Mouse (Mus musculus) T-cell, adult 2 months (primary cell): ENCODE results near the gene Adam19.

ENCODE experiments used
- DNase-seq: peaks from one replicate; pipeline ENCODE4 v3.0.0; 2022; ENCODE audit warnings: low spot score

The Adam19 gene

DNA sequence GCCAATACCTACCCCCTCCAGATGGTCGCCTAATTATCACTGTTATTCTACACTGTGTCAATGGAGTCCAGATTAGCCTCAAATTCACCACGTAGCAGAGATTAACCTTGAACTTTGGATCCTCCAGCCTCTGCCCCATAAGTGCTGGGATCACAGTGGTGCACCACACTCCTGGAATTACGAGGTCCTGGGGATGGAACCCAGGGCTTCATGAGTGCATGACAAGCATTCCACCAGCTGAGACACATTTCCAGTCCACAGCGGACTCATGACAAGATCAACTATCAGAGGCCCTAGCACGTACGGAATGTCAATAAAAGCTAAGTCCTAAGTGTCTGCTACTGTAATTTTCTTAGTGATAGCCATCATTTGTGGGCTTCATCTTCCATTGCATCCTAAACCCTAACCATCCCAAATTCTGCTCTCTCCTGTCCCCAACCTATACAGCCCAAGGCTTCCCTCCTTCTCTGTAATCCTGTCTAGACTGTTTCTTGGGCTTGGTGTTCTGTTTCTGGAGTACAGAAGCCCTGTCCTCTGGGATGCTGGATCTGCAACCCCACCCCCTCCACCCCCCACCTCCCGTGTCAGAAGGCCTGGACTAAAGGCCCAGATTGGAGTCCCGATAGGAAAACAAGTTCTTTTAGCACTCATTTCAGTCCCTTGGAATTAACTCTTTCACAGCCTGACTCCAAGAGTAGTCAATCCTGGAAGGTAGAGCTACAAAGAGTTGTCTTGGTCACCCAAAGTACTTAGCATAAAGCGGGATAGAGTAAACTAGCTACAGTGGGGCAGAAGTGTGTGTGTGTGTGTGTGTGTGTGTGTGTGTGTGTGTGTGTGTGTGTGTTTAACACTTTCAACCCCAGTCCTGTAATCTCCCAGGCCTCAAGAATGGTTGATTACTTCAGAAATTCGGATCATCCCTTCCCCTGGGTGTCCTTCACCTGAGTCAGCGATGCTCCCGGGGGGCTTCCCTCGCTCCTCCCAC lies 589 bp upstream of the Adam19 start:
- no peak for DNase-seq

DNA sequence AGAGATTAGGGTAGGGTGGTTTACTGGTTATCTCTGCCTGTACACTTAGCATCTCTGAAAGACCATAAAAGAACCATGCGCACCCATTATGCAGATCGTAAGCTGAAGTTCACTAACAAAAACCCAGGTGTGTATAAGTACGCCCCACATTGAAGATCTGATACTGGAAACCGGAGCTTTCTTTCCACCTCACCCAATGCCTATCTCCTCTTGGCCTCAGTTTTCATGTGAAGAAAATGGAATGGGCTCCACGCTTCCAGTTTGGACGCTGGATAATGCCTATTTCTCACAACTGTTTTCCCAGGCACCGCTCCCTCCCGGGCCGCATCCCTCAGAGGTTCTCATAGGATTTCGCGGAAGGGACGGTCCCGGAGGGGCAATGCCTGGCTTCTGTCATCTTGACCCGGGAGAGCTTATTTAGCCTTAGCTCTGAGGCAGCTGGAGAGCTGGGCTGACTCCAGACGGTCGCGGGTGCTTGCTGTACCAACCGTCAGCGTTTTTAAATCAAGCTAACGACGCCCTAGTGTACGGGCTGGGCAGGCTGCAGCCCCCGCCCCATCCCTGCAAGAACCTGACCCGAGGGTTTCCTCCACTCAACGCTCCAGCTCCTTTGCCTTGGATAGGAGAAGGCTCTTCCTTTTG lies 1.1 kb downstream of the Adam19 start:
- no peak for DNase-seq

- DNase-seq = no peak
These were observed 2.2 kb downstream of the Adam19 start for GRCm38 (mm10) chr11:46058011-46058410.

- DNase-seq = no peak
These were observed 3.1 kb downstream of the Adam19 start for GRCm38 (mm10) chr11:46058916-46059315.

DNA sequence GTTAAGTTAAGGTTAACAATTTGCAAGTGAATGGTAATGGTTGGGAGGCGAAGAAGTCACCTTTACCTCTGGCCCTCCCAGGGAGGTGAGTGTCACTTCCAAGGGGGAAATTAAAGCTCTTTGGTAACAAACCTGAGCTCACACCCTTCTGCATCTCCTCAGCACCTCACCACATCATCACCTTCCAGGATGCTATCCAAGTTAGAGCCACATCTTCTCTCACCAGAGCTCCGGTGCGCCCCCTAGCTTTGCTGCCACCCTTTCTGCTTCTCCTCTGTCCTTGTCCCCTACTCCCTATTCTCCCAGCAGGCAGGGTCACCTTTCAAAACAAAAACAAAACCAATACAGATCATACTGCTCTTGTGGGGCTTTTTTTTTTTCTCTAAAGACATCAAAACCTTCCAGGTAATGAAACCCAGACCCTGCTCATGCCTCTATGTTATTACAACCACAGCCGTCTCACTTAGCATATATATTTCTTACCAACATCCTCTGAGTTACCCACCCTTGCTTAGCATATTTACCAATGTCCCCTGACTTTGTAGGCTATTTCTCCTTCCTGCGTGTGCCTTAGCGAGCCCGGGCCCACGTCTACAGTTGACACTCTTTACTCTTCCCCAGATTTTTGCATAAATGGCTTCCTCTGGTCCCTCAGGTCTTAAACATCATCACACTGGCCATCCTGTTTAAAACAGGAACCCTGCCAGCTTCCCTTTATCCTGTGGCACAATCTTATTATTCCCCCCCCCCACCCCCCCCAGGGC lies 4.3 kb downstream of the Adam19 start:
- no peak for DNase-seq

GRCm38 (mm10) chr11:46060651-46061020 lies 4.8 kb downstream of the Adam19 start:
- no peak for DNase-seq

GRCm38 (mm10) chr11:46061776-46062445 lies 6.1 kb downstream of the Adam19 start:
- no peak for DNase-seq

GRCm38 (mm10) chr11:46062569-46062968 lies 6.8 kb downstream of the Adam19 start:
- DNase-seq = no peak

- no peak for DNase-seq
These were observed 7.4 kb downstream of the Adam19 start for GRCm38 (mm10) chr11:46062993-46063731.

GRCm38 (mm10) chr11:46064767-46065166 lies 9.0 kb downstream of the Adam19 start:
- no peak for DNase-seq

DNA sequence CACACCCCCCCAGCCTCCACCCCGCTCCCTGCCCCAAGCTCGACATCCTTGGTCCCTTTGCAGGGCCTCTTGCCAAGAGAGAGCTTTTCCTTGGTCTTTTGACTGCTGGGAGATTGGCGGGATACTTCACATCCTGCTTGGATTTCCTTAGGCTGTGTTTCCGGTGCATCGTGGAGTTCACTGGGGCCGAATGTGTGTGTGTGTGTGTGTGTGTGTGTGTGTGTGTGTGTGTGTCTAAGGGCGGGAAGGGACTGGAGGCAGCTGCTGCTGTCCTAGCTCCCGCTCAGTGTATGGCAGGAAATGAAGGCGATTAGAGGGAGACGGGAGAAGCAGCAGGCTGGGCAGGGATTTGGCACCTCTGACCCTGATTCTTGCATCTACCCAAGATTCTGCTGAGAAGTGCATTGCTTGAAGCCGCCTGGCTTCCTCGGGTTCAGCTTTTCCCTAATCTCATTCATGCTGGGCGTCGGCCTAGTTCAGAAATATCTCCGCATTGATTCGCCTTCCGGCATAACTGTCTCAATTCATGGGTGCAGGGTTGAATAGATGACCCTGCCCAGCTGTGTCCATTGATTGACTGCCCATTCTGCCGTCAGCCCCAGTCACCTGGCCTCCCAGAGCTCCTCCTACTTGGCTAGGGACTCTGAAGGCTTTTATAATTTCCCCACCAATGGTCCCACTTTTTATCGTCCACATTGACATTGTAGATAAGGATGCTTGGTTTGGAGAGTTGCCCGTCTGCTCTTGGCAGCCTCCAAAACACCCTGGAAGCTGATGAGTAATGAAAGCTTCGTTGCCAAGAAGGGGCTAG lies 9.6 kb downstream of the Adam19 start:
- DNase-seq = no peak

GRCm38 (mm10) chr11:46067371-46068060 lies 11.7 kb downstream of the Adam19 start:
- DNase-seq = no peak

- no peak for DNase-seq
These were observed 13.1 kb downstream of the Adam19 start for GRCm38 (mm10) chr11:46068756-46069407.

- DNase-seq = no peak
These were observed 13.7 kb downstream of the Adam19 start for GRCm38 (mm10) chr11:46069408-46070003.

- no peak for DNase-seq
These were observed 14.4 kb downstream of the Adam19 start for GRCm38 (mm10) chr11:46070161-46070560.

GRCm38 (mm10) chr11:46070789-46071188 lies 15.0 kb downstream of the Adam19 start:
- peak; percentile 55 for DNase-seq

GRCm38 (mm10) chr11:46072466-46073060 lies 16.8 kb downstream of the Adam19 start:
- no peak for DNase-seq

GRCm38 (mm10) chr11:46073061-46073849 lies 17.5 kb downstream of the Adam19 start:
- no peak for DNase-seq
